Mouse (Mus musculus) liver, postnatal 0 days (tissue): ENCODE results near the gene Plch2.

Source experiments
- CTCF ChIP-seq: sonication (generic); IDR thresholded peaks from 2 replicates; pipeline ENCODE4 v1.5.1; 2016; ENCODE audit warnings: antibody characterized with exemption, low read depth
- EP300 ChIP-seq: IDR thresholded peaks from 2 replicates; pipeline ENCODE4 v1.6.1; 2016; ENCODE audit warnings: antibody characterized with exemption, low read depth, mild to moderate bottlenecking

DNA sequence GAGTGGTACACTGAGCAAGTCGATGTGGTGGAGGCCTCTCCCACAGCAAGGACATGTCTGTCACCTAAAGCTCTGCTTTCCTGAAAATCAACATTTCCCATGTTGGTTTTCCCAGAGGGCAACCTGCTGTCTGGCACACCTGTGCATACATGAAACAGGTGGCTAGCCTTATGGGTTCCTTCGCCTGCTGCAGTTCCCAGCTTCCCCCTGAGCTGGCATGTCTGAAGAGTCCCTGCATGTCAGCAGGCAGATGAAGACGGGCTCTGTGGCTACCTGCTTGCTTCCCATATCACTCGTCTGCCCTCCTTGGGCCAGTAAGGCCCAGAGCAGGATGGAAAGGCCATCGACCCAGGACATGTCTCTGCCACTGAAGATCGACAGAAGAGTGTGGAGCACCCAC lies 40.9 kb upstream of the Plch2 start:
- TF ChIP-seq EP300 (no peak), CTCF (no peak)
